Mouse (Mus musculus): ENCODE measurements around the gene Pcdh15. TPM values are rescaled to one million over a fixed set of nuclear protein-coding genes. Genes with fewer than 3 reads are reported as not detected.

Gene Pcdh15
- polyA plus RNA-seq, 1 experiment = not detected

GRCm38 (mm10) chr10:74181921-74182320, 1082.8 kb downstream of the Pcdh15 start:
- Histone ChIP-seq H3K9me3 (replicated peaks; ENCODE audit: control insufficient read depth, insufficient read depth, low read length, poor library complexity, severe bottlenecking) (no peaks in the 10 kb centered on the region), H3K27me3 (ENCODE audit: control insufficient read depth, insufficient read depth, low read length, poor library complexity, severe bottlenecking) (no peaks in the 10 kb centered on the region), H3K36me3 (ENCODE audit: control insufficient read depth, insufficient read depth, low read length, poor library complexity, severe bottlenecking) (no peaks in the 10 kb centered on the region), H3K9ac (ENCODE audit: low read depth, poor library complexity, severe bottlenecking) (no peak overlapping the region), H3K4me1 (ENCODE audit: control insufficient read depth, insufficient read depth, low read length) (no peaks in the 10 kb centered on the region), H3K4me3 (ENCODE audit: low read depth, low read length) (no peak overlapping the region), H3K27ac (ENCODE audit: insufficient read depth, low read length) (no peak overlapping the region)
- TF ChIP-seq POLR2A (IDR thresholded peaks at IDR 0.05; ENCODE audit: insufficient read depth, low read length) (no peak), CTCF (IDR thresholded peaks at IDR 0.05; ENCODE audit: low read depth, low read length) (no peak), EP300 (IDR thresholded peaks at IDR 0.05; ENCODE audit: insufficient read depth, low read depth, low read length) (no peak)

- no peak overlapping the region for H3K4me3 ChIP-seq (ENCODE audit: low read depth, low read length)
- H3K36me3 ChIP-seq (ENCODE audit: control insufficient read depth, insufficient read depth, low read length, poor library complexity, severe bottlenecking) = no peaks in the 10 kb centered on the region
- no peak overlapping the region for H3K9ac ChIP-seq (ENCODE audit: low read depth, poor library complexity, severe bottlenecking)
- H3K27ac ChIP-seq (ENCODE audit: insufficient read depth, low read length) = no peak overlapping the region
- H3K9me3 ChIP-seq (replicated peaks; ENCODE audit: control insufficient read depth, insufficient read depth, low read length, poor library complexity, severe bottlenecking) = no peaks in the 10 kb centered on the region
- H3K4me1 ChIP-seq (ENCODE audit: control insufficient read depth, insufficient read depth, low read length) = no peaks in the 10 kb centered on the region
- no peaks in the 10 kb centered on the region for H3K27me3 ChIP-seq (ENCODE audit: control insufficient read depth, insufficient read depth, low read length, poor library complexity, severe bottlenecking)
- TF ChIP-seq POLR2A (IDR thresholded peaks at IDR 0.05; ENCODE audit: insufficient read depth, low read length) = no peak
Observed at GRCm38 (mm10) chr10:74203650-74204049, 1104.5 kb downstream of the Pcdh15 start.

- no peak for TF ChIP-seq EP300 (IDR thresholded peaks at IDR 0.05; ENCODE audit: insufficient read depth, low read depth, low read length)
- no peak for TF ChIP-seq POLR2A (IDR thresholded peaks at IDR 0.05; ENCODE audit: insufficient read depth, low read length)
- TF ChIP-seq CTCF (IDR thresholded peaks at IDR 0.05; ENCODE audit: low read depth, low read length) = no peak
- Histone ChIP-seq H3K9ac (ENCODE audit: low read depth, poor library complexity, severe bottlenecking) (no peak overlapping the region), H3K4me3 (ENCODE audit: low read depth, low read length) (no peak overlapping the region), H3K27ac (ENCODE audit: insufficient read depth, low read length) (no peak overlapping the region), H3K9me3 (replicated peaks; ENCODE audit: control insufficient read depth, insufficient read depth, low read length, poor library complexity, severe bottlenecking) (no peaks in the 10 kb centered on the region), H3K4me1 (ENCODE audit: control insufficient read depth, insufficient read depth, low read length) (no peaks in the 10 kb centered on the region), H3K27me3 (ENCODE audit: control insufficient read depth, insufficient read depth, low read length, poor library complexity, severe bottlenecking) (no peaks in the 10 kb centered on the region), H3K36me3 (ENCODE audit: control insufficient read depth, insufficient read depth, low read length, poor library complexity, severe bottlenecking) (no peaks in the 10 kb centered on the region)
Observed at GRCm38 (mm10) chr10:74217268-74217667, 1118.1 kb downstream of the Pcdh15 start.

GRCm38 (mm10) chr10:74220439-74220838, 1121.3 kb downstream of the Pcdh15 start:
- Histone ChIP-seq H3K4me1 (ENCODE audit: control insufficient read depth, insufficient read depth, low read length) (no peaks in the 10 kb centered on the region), H3K36me3 (ENCODE audit: control insufficient read depth, insufficient read depth, low read length, poor library complexity, severe bottlenecking) (no peaks in the 10 kb centered on the region), H3K27me3 (ENCODE audit: control insufficient read depth, insufficient read depth, low read length, poor library complexity, severe bottlenecking) (no peaks in the 10 kb centered on the region), H3K4me3 (ENCODE audit: low read depth, low read length) (no peak overlapping the region), H3K27ac (ENCODE audit: insufficient read depth, low read length) (no peak overlapping the region), H3K9ac (ENCODE audit: low read depth, poor library complexity, severe bottlenecking) (no peak overlapping the region), H3K9me3 (replicated peaks; ENCODE audit: control insufficient read depth, insufficient read depth, low read length, poor library complexity, severe bottlenecking) (no peaks in the 10 kb centered on the region)
- TF ChIP-seq POLR2A (IDR thresholded peaks at IDR 0.05; ENCODE audit: insufficient read depth, low read length) (no peak), EP300 (IDR thresholded peaks at IDR 0.05; ENCODE audit: insufficient read depth, low read depth, low read length) (no peak), CTCF (IDR thresholded peaks at IDR 0.05; ENCODE audit: low read depth, low read length) (no peak)

GRCm38 (mm10) chr10:74257716-74258446, 1158.7 kb downstream of the Pcdh15 start:
- no peaks in the 10 kb centered on the region for H3K36me3 ChIP-seq (ENCODE audit: control insufficient read depth, insufficient read depth, low read length, poor library complexity, severe bottlenecking)
- no peaks in the 10 kb centered on the region for H3K27me3 ChIP-seq (ENCODE audit: control insufficient read depth, insufficient read depth, low read length, poor library complexity, severe bottlenecking)
- no peak overlapping the region for H3K9ac ChIP-seq (ENCODE audit: low read depth, poor library complexity, severe bottlenecking)
- no peak overlapping the region for H3K27ac ChIP-seq (ENCODE audit: insufficient read depth, low read length)
- no peak overlapping the region for H3K4me3 ChIP-seq (ENCODE audit: low read depth, low read length)
- H3K9me3 ChIP-seq (replicated peaks; ENCODE audit: control insufficient read depth, insufficient read depth, low read length, poor library complexity, severe bottlenecking) = no peaks in the 10 kb centered on the region
- no peak for TF ChIP-seq EP300 (IDR thresholded peaks at IDR 0.05; ENCODE audit: insufficient read depth, low read depth, low read length)
- no peak for TF ChIP-seq CTCF (IDR thresholded peaks at IDR 0.05; ENCODE audit: low read depth, low read length)
- TF ChIP-seq POLR2A (IDR thresholded peaks at IDR 0.05; ENCODE audit: insufficient read depth, low read length) = no peak
- H3K4me1 ChIP-seq (ENCODE audit: control insufficient read depth, insufficient read depth, low read length) = no peaks in the 10 kb centered on the region

GRCm38 (mm10) chr10:74258639-74259038, 1159.5 kb downstream of the Pcdh15 start:
- H3K27ac ChIP-seq (ENCODE audit: insufficient read depth, low read length) = no peak overlapping the region
- TF ChIP-seq POLR2A (IDR thresholded peaks at IDR 0.05; ENCODE audit: insufficient read depth, low read length) (no peak), EP300 (IDR thresholded peaks at IDR 0.05; ENCODE audit: insufficient read depth, low read depth, low read length) (no peak), CTCF (IDR thresholded peaks at IDR 0.05; ENCODE audit: low read depth, low read length) (no peak)
- no peaks in the 10 kb centered on the region for H3K27me3 ChIP-seq (ENCODE audit: control insufficient read depth, insufficient read depth, low read length, poor library complexity, severe bottlenecking)
- no peak overlapping the region for H3K9ac ChIP-seq (ENCODE audit: low read depth, poor library complexity, severe bottlenecking)
- H3K4me1 ChIP-seq (ENCODE audit: control insufficient read depth, insufficient read depth, low read length) = no peaks in the 10 kb centered on the region
- no peaks in the 10 kb centered on the region for H3K9me3 ChIP-seq (replicated peaks; ENCODE audit: control insufficient read depth, insufficient read depth, low read length, poor library complexity, severe bottlenecking)
- H3K4me3 ChIP-seq (ENCODE audit: low read depth, low read length) = no peak overlapping the region
- no peaks in the 10 kb centered on the region for H3K36me3 ChIP-seq (ENCODE audit: control insufficient read depth, insufficient read depth, low read length, poor library complexity, severe bottlenecking)

Measured in ES-Bruce4 (cell line).